Mouse (Mus musculus) activated CD4-positive, CD25-positive, alpha-beta regulatory T cell, adult 4 months (primary cell): ENCODE measurements around the gene Ccrl2. TPM values are rescaled to one million over a fixed set of nuclear protein-coding genes. Genes with fewer than 3 reads are reported as not detected.

Experiments used
- ATAC-seq: one replicate; pipeline ENCODE4 v1.8.0; 2017
- polyA plus RNA-seq, 2 experiments: library from polyadenylated mRNA; unstranded; fragments of 100-300 nt; shearing (Covaris generic); gene quantifications; one replicate each; pipeline ENCODE4 v1.2.1; 2017

The Ccrl2 gene
- polyA plus RNA-seq, 2 experiments from 2014 or later, result 17.6 to 21.9 TPM

- ATAC-seq, result no peak
These were observed 1.7 kb upstream of the Ccrl2 start for GRCm38 (mm10) chr9:111058943-111059556.

- peak; percentile 52 for ATAC-seq
These were observed 438 bp upstream of the Ccrl2 start for GRCm38 (mm10) chr9:111057544-111058370.

GRCm38 (mm10) chr9:111056519-111056797, 861 bp downstream of the Ccrl2 start:
- ATAC-seq, result no peak

GRCm38 (mm10) chr9:111055800-111056518, 1.4 kb downstream of the Ccrl2 start:
- peak; percentile 17 for ATAC-seq

- ATAC-seq, result no peak
These were observed 2.4 kb downstream of the Ccrl2 start for GRCm38 (mm10) chr9:111054923-111055322.

GRCm38 (mm10) chr9:111048452-111048851, 8.9 kb downstream of the Ccrl2 start:
- ATAC-seq, result no peak

GRCm38 (mm10) chr9:111047266-111047665, 10.1 kb downstream of the Ccrl2 start:
- peak; percentile 85 for ATAC-seq

- peak; percentile 59 for ATAC-seq
These were observed 11.1 kb downstream of the Ccrl2 start for GRCm38 (mm10) chr9:111046222-111046621.

- no peak for ATAC-seq
These were observed 15.1 kb downstream of the Ccrl2 start for GRCm38 (mm10) chr9:111042266-111042665.

GRCm38 (mm10) chr9:111039966-111040365, 17.4 kb downstream of the Ccrl2 start:
- no peak for ATAC-seq

- no peak for ATAC-seq
These were observed 23.6 kb downstream of the Ccrl2 start for GRCm38 (mm10) chr9:111033717-111034116.

- ATAC-seq, result no peak
These were observed 30.5 kb downstream of the Ccrl2 start for GRCm38 (mm10) chr9:111026791-111027190.

- no peak for ATAC-seq
These were observed 38.3 kb downstream of the Ccrl2 start, which contains the start of gene Ltf for GRCm38 (mm10) chr9:111019022-111019421. Gene Ltf (plus strand): TSS chr9:111019271.

- ATAC-seq, result no peak
These were observed 41.7 kb downstream of the Ccrl2 start for GRCm38 (mm10) chr9:111015658-111016057.

GRCm38 (mm10) chr9:111012041-111012440, 45.3 kb downstream of the Ccrl2 start:
- ATAC-seq, result no peak

GRCm38 (mm10) chr9:111011550-111011949, 45.8 kb downstream of the Ccrl2 start:
- no peak for ATAC-seq

GRCm38 (mm10) chr9:111009763-111010162, 47.6 kb downstream of the Ccrl2 start:
- ATAC-seq, result no peak

GRCm38 (mm10) chr9:111006544-111006943, 50.8 kb downstream of the Ccrl2 start:
- no peak for ATAC-seq

Other genes starting within 250 kb of the Ccrl2 start
- gene Prss44, start 243.5 kb downstream of the Ccrl2 start, polyA plus RNA-seq, result under 1 TPM in 1 of 2 experiments, not detected in 1; 0.37 TPM
- gene Prss43, start 230.8 kb downstream of the Ccrl2 start, polyA plus RNA-seq, result not detected
- gene Prss45, start 222.9 kb downstream of the Ccrl2 start, polyA plus RNA-seq, result not detected
- gene Prss46, start 213.0 kb downstream of the Ccrl2 start, polyA plus RNA-seq, result not detected
- not detected for gene Prss50, start 199.6 kb downstream of the Ccrl2 start, polyA plus RNA-seq
- 10 to 100 TPM in 1 of 2 experiments, 1 to 10 TPM in 1; 9.8 to 10.3 TPM for gene Als2cl, start 177.6 kb downstream of the Ccrl2 start, polyA plus RNA-seq
- gene Tmie, start 177.4 kb downstream of the Ccrl2 start, polyA plus RNA-seq, result 1 to 10 TPM in 1 of 2 experiments, under 1 TPM in 1; 0.90 to 2.2 TPM
- gene Fam240a, start 140.7 kb downstream of the Ccrl2 start, polyA plus RNA-seq, result under 1 TPM in 1 of 2 experiments, not detected in 1; 0.95 TPM
- 1 to 10 TPM; 2.2 TPM for gene Tdgf1, start 111.4 kb downstream of the Ccrl2 start, polyA plus RNA-seq
- under 1 TPM; 0.13 to 0.58 TPM for gene Lrrc2, start 106.0 kb downstream of the Ccrl2 start, polyA plus RNA-seq
- not detected for gene Rtp3, start 66.9 kb downstream of the Ccrl2 start, polyA plus RNA-seq
- gene Ltf, start 38.2 kb downstream of the Ccrl2 start, polyA plus RNA-seq, result not detected
- 10 to 100 TPM in 1 of 2 experiments, 1 to 10 TPM in 1; 8.3 to 12.2 TPM for gene Lrrfip2, start 60.1 kb upstream of the Ccrl2 start, polyA plus RNA-seq
- 10 to 100 TPM; 11.7 to 12.6 TPM for gene Mlh1, start 214.3 kb upstream of the Ccrl2 start, polyA plus RNA-seq
- gene Epm2aip1, start 214.4 kb upstream of the Ccrl2 start, polyA plus RNA-seq, result 1 to 10 TPM; 6.6 to 9.3 TPM